19 mouse cellular contexts compared by ENCODE assay signal in the genomic region with DNA sequence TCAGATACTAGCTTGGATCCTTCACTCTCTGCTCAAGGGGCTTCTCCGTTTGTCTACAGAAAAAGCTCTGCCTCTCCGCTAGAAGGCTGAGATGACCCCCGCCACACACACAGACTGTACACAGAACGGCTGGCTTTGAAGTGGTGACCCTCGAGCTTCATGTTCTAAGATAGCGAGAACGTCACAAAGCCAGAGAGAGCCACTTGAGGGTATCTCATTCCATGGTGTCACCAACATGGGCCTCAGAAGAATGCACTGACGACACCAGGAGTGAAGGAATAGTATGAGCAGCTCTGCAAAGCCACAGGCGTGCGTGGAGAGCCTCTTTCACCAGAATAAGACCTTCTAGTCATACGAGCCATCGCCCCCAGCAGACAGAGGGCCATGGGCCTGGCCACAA. TPM values are rescaled to one million over a fixed set of nuclear protein-coding genes. Genes with fewer than 3 reads are reported as not detected.
DNase-seq lines count a peak whose midpoint lies in the region; ATAC-seq and TF ChIP-seq lines count a peak whose summit lies in the region.
"Had no signal": no experiment of that assay in that cellular context is flagged by ENCODE, and none has a peak within 500 bp of the region (broad histone marks: within the 10 kb centered on the region; RNA-seq: fewer than 3 reads in every experiment).

No protein-coding gene starts in this region.

- no peak overlapping the region for H3K27ac ChIP-seq in heart, embryonic 12.5 days (ENCODE audit: poor library complexity, severe bottlenecking)
- H3K27ac ChIP-seq in heart, adult 2 months = no peak overlapping the region
- no peak overlapping the region for H3K27ac ChIP-seq in heart, embryonic 16.5 days (ENCODE audit: low read length)
- no peak overlapping the region for H3K27ac ChIP-seq in lung, postnatal 0 days (ENCODE audit: low read length)
- H3K27ac ChIP-seq: hindbrain, embryonic 12.5 days; hindbrain, postnatal 0 days; kidney, postnatal 0 days had no signal

- no peak for TF ChIP-seq CTCF in heart, adult 2 months (IDR thresholded peaks at IDR 0.05)
- no peak for TF ChIP-seq CTCF in lung, postnatal 0 days (IDR thresholded peaks at IDR 0.05)

- 0 out of 2 replicates have a peak, but pooled peaks have one; percentile 40 for ATAC-seq in heart, embryonic 12.5 days (ENCODE audit: insufficient number of reproducible peaks, low FRiP score)
- ATAC-seq in heart, embryonic 16.5 days (replicated peaks; ENCODE audit: extremely low read depth, insufficient read depth, low FRiP score) = peak; percentile 16; the same call in 1 of the 2 replicates
- peak; percentile 11; the same call in 1 of the 2 replicates for ATAC-seq in lung, postnatal 0 days
- ATAC-seq in cerebellum, adult (ENCODE audit: insufficient number of reproducible peaks, low FRiP score, low TSS enrichment) = no peak
- ATAC-seq: forebrain, postnatal 0 days; hindbrain, postnatal 0 days had no signal

- WGBS in heart, embryonic 12.5 days = 38% methylated on average over 12 of the region's 12 CpGs
- WGBS in heart, adult 2 months = 78% methylated on average over 12 of the region's 12 CpGs
- 45% methylated on average over 12 of the region's 12 CpGs for WGBS in heart, embryonic 16.5 days
- WGBS in lung, postnatal 0 days = 68% methylated on average over 12 of the region's 12 CpGs

- peaks cover 43% of the 10 kb centered on the region for H3K4me1 ChIP-seq in heart, embryonic 12.5 days (replicated peaks)
- H3K4me1 ChIP-seq in heart, adult 2 months (ENCODE audit: control insufficient read depth, insufficient read depth, low read length) = peaks cover 17% of the 10 kb centered on the region
- H3K4me1 ChIP-seq in heart, embryonic 16.5 days (ENCODE audit: control insufficient read depth, insufficient read depth, low read length) = peaks cover 27% of the 10 kb centered on the region
- H3K4me1 ChIP-seq in lung, postnatal 0 days (ENCODE audit: insufficient read depth, low read depth, low read length) = no peaks in the 10 kb centered on the region

- no peak overlapping the region for H3K9ac ChIP-seq in heart, embryonic 12.5 days
- H3K9ac ChIP-seq in heart, adult 2 months (ENCODE audit: low read depth, low read length) = no peak overlapping the region
- no peak overlapping the region for H3K9ac ChIP-seq in heart, embryonic 16.5 days (ENCODE audit: low read length)
- no peak overlapping the region for H3K9ac ChIP-seq in lung, postnatal 0 days (replicated peaks; ENCODE audit: low read depth)
- H3K9ac ChIP-seq: forebrain, embryonic 12.5 days; forebrain, postnatal 0 days; hindbrain, embryonic 12.5 days had no signal

- TF ChIP-seq EP300 in heart, adult 2 months (IDR thresholded peaks at IDR 0.05; ENCODE audit: insufficient read depth, low read depth, low read length) = no peak
- TF ChIP-seq EP300 in lung, postnatal 0 days (IDR thresholded peaks at IDR 0.05) = no peak

- H3K79me2 ChIP-seq in heart, adult 2 months (replicated peaks; ENCODE audit: control insufficient read depth, insufficient read depth, low read length) = no peaks in the 10 kb centered on the region

- H3K4me2 ChIP-seq in heart, embryonic 12.5 days = peak overlapping the region; percentile 30; the same call in 1 of the 2 replicates
- H3K4me2 ChIP-seq in heart, embryonic 16.5 days (ENCODE audit: low read depth, low read length) = 0 out of 2 replicates have a peak overlapping the region, but pooled peaks have one; percentile 8
- H3K4me2 ChIP-seq in lung, postnatal 0 days (replicated peaks; ENCODE audit: low read depth, low read length) = no peak overlapping the region
- H3K4me2 ChIP-seq: forebrain, embryonic 12.5 days; hindbrain, embryonic 12.5 days had no signal

- H3K27me3 ChIP-seq in heart, embryonic 12.5 days (replicated peaks) = peaks cover 80% of the 10 kb centered on the region
- H3K27me3 ChIP-seq in heart, adult 2 months (ENCODE audit: control insufficient read depth, insufficient read depth, low read length) = no peaks in the 10 kb centered on the region
- H3K27me3 ChIP-seq in heart, embryonic 16.5 days (ENCODE audit: control insufficient read depth, insufficient read depth, low read length) = peaks cover 55% of the 10 kb centered on the region
- no peaks in the 10 kb centered on the region for H3K27me3 ChIP-seq in lung, postnatal 0 days (replicated peaks; ENCODE audit: insufficient read depth, low read length)

- H3K36me3 ChIP-seq in heart, embryonic 12.5 days = 0 out of 2 replicates have a peak, but pooled peaks cover 4% of the 10 kb centered on the region
- H3K36me3 ChIP-seq in heart, adult 2 months (ENCODE audit: control insufficient read depth, insufficient read depth, low read length) = no peaks in the 10 kb centered on the region
- no peaks in the 10 kb centered on the region for H3K36me3 ChIP-seq in heart, embryonic 16.5 days (ENCODE audit: control insufficient read depth, insufficient read depth)
- 0 out of 2 replicates have a peak, but pooled peaks cover 3% of the 10 kb centered on the region for H3K36me3 ChIP-seq in lung, postnatal 0 days (ENCODE audit: insufficient read depth, low read length)
- H3K36me3 ChIP-seq: forebrain, embryonic 12.5 days had no signal

- no peak for TF ChIP-seq POLR2A in heart, adult 2 months (IDR thresholded peaks at IDR 0.05; ENCODE audit: insufficient read depth, low read depth, low read length)

- no peaks in the 10 kb centered on the region for H3K9me3 ChIP-seq in heart, embryonic 12.5 days (replicated peaks)
- no peaks in the 10 kb centered on the region for H3K9me3 ChIP-seq in heart, embryonic 16.5 days (replicated peaks; ENCODE audit: control insufficient read depth, low read length)
- no peaks in the 10 kb centered on the region for H3K9me3 ChIP-seq in lung, postnatal 0 days (ENCODE audit: low read length)
- H3K9me3 ChIP-seq: forebrain, embryonic 12.5 days; hindbrain, embryonic 12.5 days had no signal

- H3K4me3 ChIP-seq in heart, embryonic 12.5 days = no peak overlapping the region
- H3K4me3 ChIP-seq in heart, adult 2 months = no peak overlapping the region
- no peak overlapping the region for H3K4me3 ChIP-seq in heart, embryonic 16.5 days (ENCODE audit: low read length)
- no peak overlapping the region for H3K4me3 ChIP-seq in lung, postnatal 0 days (ENCODE audit: low read depth, low read length)
- H3K4me3 ChIP-seq: forebrain, embryonic 12.5 days; hindbrain, embryonic 12.5 days had no signal

- intact Hi-C loops in heart, adult 2 months (cut with DNase I) = no loop called here
- intact Hi-C loops in heart, postnatal 14 days (cut with DNase I) = no loop called here

- no peak for DNase-seq in heart, adult 2 months
- no peak for DNase-seq in heart, postnatal 14 days
- no peak for DNase-seq in lung, postnatal 0 days (ENCODE audit: low spot score)
- DNase-seq in lung, postnatal 36 days = no peak
- DNase-seq: adrenal gland, adult 2 months; adrenal gland, postnatal 25 days; cerebellum, adult 2 months; cerebellum, postnatal 10 days; forebrain, postnatal 0 days; gastrocnemius, postnatal 14 days; kidney, adult 11 months; kidney, adult 9 months had no signal

RNA-seq across cellular contexts. Expression of gene Jag2, which starts 8.1 kb away (rescaled TPM):
- 2.6 TPM in 2 replicates for polyA plus RNA-seq in heart, embryonic 12.5 days (2016; fragmentation: Nextera tagmentation; extraction: Ambion mirVana)
- 10 to 100 TPM; 25.4 to 27.4 TPM for total RNA-seq in heart, adult 2 months (2021)
- 34.4 and 35.5 TPM in 2 replicates for polyA plus RNA-seq in heart, adult 2 months (2012; rRNA removed)
- polyA plus RNA-seq in heart, embryonic 16.5 days (2015; fragmentation: Nextera tagmentation; extraction: Ambion mirVana) = 4.0 and 5.4 TPM in 2 replicates
- 10 to 100 TPM; 32.1 to 32.4 TPM for total RNA-seq in heart, postnatal 14 days (2021)
- 6.0 and 7.7 TPM in 2 replicates for polyA plus RNA-seq in lung, postnatal 0 days (2015; fragmentation: Nextera tagmentation; extraction: Ambion mirVana)

RNA-seq across cellular contexts. Expression of gene Nudt14, which starts 20.4 kb away (rescaled TPM):
- 38.3 and 41.7 TPM in 2 replicates for polyA plus RNA-seq in heart, embryonic 12.5 days (2016; fragmentation: Nextera tagmentation; extraction: Ambion mirVana)
- total RNA-seq in heart, adult 2 months (2021) = 1 to 10 TPM; 5.7 to 8.6 TPM
- 11.4 and 14.8 TPM in 2 replicates for polyA plus RNA-seq in heart, adult 2 months (2012; rRNA removed)
- polyA plus RNA-seq in heart, embryonic 16.5 days (2015; fragmentation: Nextera tagmentation; extraction: Ambion mirVana) = 36.0 and 43.3 TPM in 2 replicates
- 1 to 10 TPM; 8.3 to 8.6 TPM for total RNA-seq in heart, postnatal 14 days (2021)
- 101 TPM in 2 replicates for polyA plus RNA-seq in lung, postnatal 0 days (2015; fragmentation: Nextera tagmentation; extraction: Ambion mirVana)

RNA-seq across cellular contexts. Expression of gene Gpr132, which starts 53.5 kb away (rescaled TPM):
- polyA plus RNA-seq in heart, embryonic 12.5 days (2016; fragmentation: Nextera tagmentation; extraction: Ambion mirVana) = not detected in 2 replicates
- under 1 TPM; 0.29 to 0.36 TPM for total RNA-seq in heart, adult 2 months (2021)
- 1.00 and 2.0 TPM in 2 replicates for polyA plus RNA-seq in heart, adult 2 months (2012; rRNA removed)
- 1.4 and 3.6 TPM in 2 replicates for polyA plus RNA-seq in heart, embryonic 16.5 days (2015; fragmentation: Nextera tagmentation; extraction: Ambion mirVana)
- total RNA-seq in heart, postnatal 14 days (2021) = 1 to 10 TPM in 1 of 2 experiments, under 1 TPM in 1; 0.22 to 2.0 TPM
- polyA plus RNA-seq in lung, postnatal 0 days (2015; fragmentation: Nextera tagmentation; extraction: Ambion mirVana) = 0.25 and 0.40 TPM in 2 replicates
- polyA plus RNA-seq: forebrain, embryonic 12.5 days; forebrain, postnatal 0 days; hindbrain, embryonic 12.5 days had no signal

RNA-seq across cellular contexts. Expression of gene Btbd6, which starts 54.8 kb away (rescaled TPM):
- 22.4 and 23.0 TPM in 2 replicates for polyA plus RNA-seq in heart, embryonic 12.5 days (2016; fragmentation: Nextera tagmentation; extraction: Ambion mirVana)
- total RNA-seq in heart, adult 2 months (2021) = 10 to 100 TPM; 21.8 to 24.3 TPM
- 26.7 and 27.4 TPM in 2 replicates for polyA plus RNA-seq in heart, adult 2 months (2012; rRNA removed)
- 26.0 and 26.1 TPM in 2 replicates for polyA plus RNA-seq in heart, embryonic 16.5 days (2015; fragmentation: Nextera tagmentation; extraction: Ambion mirVana)
- 10 to 100 TPM; 16.8 TPM for total RNA-seq in heart, postnatal 14 days (2021)
- 20.2 and 23.4 TPM in 2 replicates for polyA plus RNA-seq in lung, postnatal 0 days (2015; fragmentation: Nextera tagmentation; extraction: Ambion mirVana)
